Mouse (Mus musculus) lung, postnatal 36 days (tissue): Measurements from ENCODE around the gene Zfc3h1.

ENCODE experiments used
- DNase-seq: peaks from one replicate; pipeline ENCODE4 v3.0.0; 2022; ENCODE audit warnings: mixed read lengths

Zfc3h1 gene

GRCm38 (mm10) chr10:115478441-115479141, 93.8 kb downstream of the Zfc3h1 start:
- no peak for DNase-seq
